Mouse (Mus musculus) ES-E14 (cell line): ENCODE measurements around the gene Tns2.

Experiments
- HCFC1 ChIP-seq: IDR thresholded peaks from 2 replicates; pipeline ENCODE4 v1.6.1; 2012; ENCODE audit warnings: low read length, inconsistent platforms, borderline replicate concordance; ENCODE audit not compliant: insufficient read depth
- MAFK ChIP-seq: IDR thresholded peaks from 2 replicates; pipeline ENCODE4 v1.6.1; 2014; ENCODE audit warnings: mild to moderate bottlenecking, low read depth, low read length, inconsistent platforms; ENCODE audit not compliant: insufficient read depth

- TF ChIP-seq MAFK, result no peak
- no peak for TF ChIP-seq HCFC1
These were observed 35.4 kb downstream of the Tns2 start for GRCm38 (mm10) chr15:102135522-102136128.
